Mouse (Mus musculus): ENCODE measurements at regions not wholly inside any gene's neighbourhood (a gene's known extent, or its start where the extent isn't known, plus 50 kb on each side); places are given as distances from the start of the nearest gene placed in this dataset.
A peak's percentile ranks its signal among the peaks of the same experiment; 100 is the strongest.

GRCm38 (mm10) chr4:71229796-71230496 is 527.8 kb downstream of the Gm11232 start:
- peak; percentile 0 for DNase-seq (ENCODE audit: low read depth, low spot score)

- DNase-seq (ENCODE audit: low read depth, low spot score), result no peak
Observed at GRCm38 (mm10) chr4:71226653-71227052, 531.1 kb downstream of the Gm11232 start.

GRCm38 (mm10) chr4:71218060-71218459 is 539.7 kb downstream of the Gm11232 start:
- no peak for DNase-seq (ENCODE audit: low read depth, low spot score)

- peak; percentile 6 for DNase-seq (ENCODE audit: low read depth, low spot score)
Observed at GRCm38 (mm10) chr4:71187801-71188200, 570.0 kb downstream of the Gm11232 start.

GRCm38 (mm10) chr4:71177661-71178060 is 580.1 kb downstream of the Gm11232 start:
- DNase-seq (ENCODE audit: low read depth, low spot score), result no peak

- peak; percentile 5 for DNase-seq (ENCODE audit: low read depth, low spot score)
Observed at GRCm38 (mm10) chr4:71165802-71166201, 592.0 kb downstream of the Gm11232 start.

GRCm38 (mm10) chr4:71131670-71132317 is 597.0 kb upstream of the Megf9 start:
- no peak for DNase-seq (ENCODE audit: low read depth, low spot score)

GRCm38 (mm10) chr4:71130946-71131669 is 596.3 kb upstream of the Megf9 start:
- DNase-seq (ENCODE audit: low read depth, low spot score), result peak; percentile 71

GRCm38 (mm10) chr4:71129306-71129705 is 594.5 kb upstream of the Megf9 start:
- DNase-seq (ENCODE audit: low read depth, low spot score), result peak; percentile 13

All from brain, adult 2 months (tissue).